Mouse (Mus musculus): ENCODE results near the gene Kif28. TPM values are rescaled to one million over a fixed set of nuclear protein-coding genes. Genes with fewer than 3 reads are reported as not detected.
"Not testable (repeated sequence)": the region's sequence is repeated elsewhere in the genome, so short reads cannot be mapped to it uniquely, and the experiment has no call there.

Kif28 gene
- total RNA-seq, 2 experiments from 2014 or later: not detected

DNA sequence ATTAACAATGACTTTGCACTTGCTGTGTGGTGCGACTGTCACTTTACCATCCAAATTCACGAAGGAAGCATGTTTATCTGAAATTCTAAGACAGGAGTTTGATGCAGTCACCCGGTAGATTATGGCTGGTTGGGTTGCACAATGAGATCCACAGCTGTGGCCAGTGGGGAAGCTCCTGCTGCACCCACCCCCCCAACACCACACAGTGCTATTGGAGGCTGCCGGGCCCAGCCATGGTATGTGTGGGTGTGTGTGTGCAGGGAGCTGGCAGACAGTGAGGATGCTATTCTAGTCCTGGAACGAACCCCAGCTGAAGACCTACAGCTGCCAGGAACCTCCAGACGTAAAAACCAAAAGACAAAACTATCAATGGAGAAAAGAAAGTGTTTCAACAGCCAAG is 35.7 kb downstream of the Kif28 start:
- no peak for ATAC-seq (ENCODE audit: poor library complexity, severe bottlenecking)

DNA sequence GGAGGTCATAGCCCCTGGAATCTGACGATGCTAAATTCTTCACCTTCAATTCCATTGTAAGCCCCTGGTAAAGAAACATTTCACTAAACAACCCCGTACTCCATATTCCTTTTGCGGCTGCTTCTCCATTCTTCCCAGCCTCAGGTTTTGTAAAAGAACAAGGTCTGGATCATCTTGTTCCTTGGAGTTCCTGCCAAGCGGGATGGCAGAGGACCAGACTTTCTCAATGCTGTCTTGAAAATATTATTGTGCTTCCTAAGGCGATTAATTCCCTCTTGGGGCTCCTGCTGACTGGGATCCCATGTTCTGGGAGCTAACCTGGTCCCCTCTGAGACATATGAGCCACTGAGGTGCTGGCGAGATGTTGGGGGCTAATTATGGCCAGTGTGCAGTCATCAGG is 39.9 kb downstream of the Kif28 start:
- ATAC-seq (ENCODE audit: poor library complexity, severe bottlenecking): no peak

DNA sequence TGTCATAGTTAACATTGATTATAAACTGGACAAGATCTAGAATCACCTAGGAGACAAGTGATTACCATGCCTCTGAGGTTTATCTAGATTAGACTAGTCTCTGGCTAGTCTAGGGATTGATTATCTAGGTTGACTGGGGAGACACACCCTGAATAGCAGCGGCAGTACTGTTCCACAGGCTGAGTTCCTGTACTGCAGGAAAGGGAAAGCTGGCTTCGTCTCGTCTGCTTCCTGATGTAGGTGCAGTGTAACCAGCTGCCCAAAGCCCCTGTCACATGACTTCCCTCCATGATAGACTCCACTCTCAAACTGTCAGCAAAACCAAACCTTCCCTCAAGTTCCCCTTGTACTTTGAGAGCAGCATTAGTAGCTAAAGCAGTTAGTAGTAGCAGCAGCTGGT is 40.9 kb downstream of the Kif28 start:
- ATAC-seq (ENCODE audit: poor library complexity, severe bottlenecking): 0 out of 2 replicates have a peak, but pooled peaks have one; percentile 15

DNA sequence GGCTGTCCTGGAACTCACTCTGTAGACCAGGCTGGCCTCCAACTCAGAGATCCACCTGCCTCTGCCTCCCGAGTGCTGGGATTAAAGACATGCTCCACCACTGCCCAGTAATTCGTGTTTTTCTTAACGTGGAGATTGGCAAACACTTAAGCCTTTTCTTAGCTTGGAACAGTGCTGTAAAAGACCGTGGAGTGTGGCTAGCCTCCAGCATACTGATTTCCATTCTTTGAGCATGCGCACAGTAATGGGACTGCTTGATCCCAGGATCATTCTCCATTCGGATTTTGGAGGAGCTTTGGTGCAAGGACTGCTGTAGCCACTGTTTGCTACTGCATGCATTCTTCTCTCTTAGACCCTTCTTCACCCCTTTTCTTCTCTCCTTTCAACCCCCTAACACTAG is 55.6 kb downstream of the Kif28 start:
- ATAC-seq (ENCODE audit: poor library complexity, severe bottlenecking): no peak

DNA sequence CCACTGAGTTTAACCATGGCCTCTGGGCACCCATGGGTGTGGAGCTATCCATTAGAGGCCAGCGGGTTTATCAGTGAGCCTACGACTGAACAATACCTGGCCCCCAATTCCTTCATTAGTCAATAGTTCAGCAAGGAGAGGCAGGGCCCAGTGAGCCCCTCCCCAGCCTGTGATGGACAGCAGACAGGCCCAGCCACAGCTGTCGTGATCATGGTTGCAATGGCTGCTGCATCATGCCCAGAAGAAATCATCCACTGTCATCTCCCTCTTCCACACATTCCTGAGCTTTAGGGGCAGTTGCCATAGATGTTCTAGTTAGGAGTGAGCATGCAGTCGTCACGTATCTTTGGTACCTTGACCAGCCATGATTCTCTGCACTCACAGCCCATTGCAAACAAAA is 56.2 kb downstream of the Kif28 start:
- ATAC-seq (ENCODE audit: poor library complexity, severe bottlenecking): no peak

DNA sequence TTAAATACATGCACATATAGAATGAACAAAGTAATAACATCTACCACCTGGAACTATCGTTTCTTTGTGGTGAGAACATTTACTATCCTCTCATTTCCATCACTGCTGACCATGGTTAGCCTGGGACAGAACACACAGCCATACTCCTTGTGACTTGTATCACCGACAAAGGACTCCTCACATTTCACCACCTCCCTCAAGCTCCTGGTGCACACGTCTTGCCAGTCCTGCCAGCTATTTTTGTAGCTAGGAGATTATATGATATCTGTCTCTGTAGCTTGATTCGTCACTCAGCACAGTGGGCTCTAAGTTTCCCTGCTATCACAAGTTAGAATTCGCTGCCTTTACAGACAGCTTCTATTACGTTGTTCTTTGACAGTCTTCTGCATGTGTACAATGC is 56.7 kb downstream of the Kif28 start:
- no peak for ATAC-seq (ENCODE audit: poor library complexity, severe bottlenecking)

DNA sequence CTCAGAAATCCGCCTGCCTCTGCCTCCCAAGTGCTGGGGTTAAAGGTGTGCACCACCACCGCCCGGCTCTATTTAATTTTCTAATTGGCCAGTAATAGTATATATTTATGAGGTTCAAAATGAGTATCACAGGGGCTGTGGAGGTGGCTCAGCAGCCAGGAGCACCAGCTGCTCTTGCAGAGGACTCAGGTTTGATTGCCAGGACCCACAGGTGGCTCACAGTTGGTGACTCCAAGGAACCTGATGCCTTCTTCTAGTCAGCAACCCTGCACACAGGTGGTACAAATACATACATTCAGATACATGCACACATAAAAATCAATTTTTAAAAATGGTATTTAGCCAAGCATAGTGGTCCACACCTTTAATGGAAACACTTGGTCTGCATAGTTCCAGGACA is 57.1 kb downstream of the Kif28 start:
- no peak for ATAC-seq (ENCODE audit: poor library complexity, severe bottlenecking)

DNA sequence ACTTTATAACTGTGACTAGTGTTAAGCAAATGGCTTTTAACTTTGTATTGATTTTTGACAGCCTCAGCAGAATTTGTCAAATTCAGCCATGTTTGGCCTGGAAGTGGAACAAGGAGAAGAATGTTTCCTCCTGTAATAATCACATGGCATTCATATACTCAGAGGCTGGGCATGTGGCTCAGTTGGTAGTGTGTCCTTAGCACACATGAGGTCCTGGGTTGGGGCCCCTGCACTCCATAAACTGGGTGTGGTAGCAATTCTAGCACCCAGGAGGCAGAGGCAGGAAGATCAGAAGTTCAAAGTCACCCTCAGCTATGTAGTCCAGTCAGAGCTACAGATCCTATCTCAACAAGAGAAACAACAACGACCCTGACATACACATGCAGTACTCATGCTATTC is 57.8 kb downstream of the Kif28 start:
- no peak for ATAC-seq (ENCODE audit: poor library complexity, severe bottlenecking)

DNA sequence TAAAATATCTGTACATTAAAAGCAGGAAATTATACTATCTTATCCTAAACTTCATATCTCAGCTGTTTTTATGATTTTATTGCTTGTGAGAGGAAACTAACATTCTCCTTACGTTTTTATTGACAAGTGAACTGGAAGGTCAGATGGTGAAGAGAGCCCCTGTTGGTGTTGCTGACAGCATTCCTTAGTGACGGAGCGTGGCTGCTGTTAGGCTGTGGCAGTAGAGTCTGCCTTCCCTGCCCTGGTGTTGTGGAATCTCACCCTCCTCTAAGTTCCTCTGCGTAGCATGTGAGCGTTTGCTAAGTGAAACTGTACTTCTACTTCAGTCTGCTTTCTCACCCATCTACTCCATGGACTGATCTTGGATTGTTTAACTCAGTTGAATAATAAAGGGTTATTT is 58.3 kb downstream of the Kif28 start:
- no peak for ATAC-seq (ENCODE audit: poor library complexity, severe bottlenecking)

DNA sequence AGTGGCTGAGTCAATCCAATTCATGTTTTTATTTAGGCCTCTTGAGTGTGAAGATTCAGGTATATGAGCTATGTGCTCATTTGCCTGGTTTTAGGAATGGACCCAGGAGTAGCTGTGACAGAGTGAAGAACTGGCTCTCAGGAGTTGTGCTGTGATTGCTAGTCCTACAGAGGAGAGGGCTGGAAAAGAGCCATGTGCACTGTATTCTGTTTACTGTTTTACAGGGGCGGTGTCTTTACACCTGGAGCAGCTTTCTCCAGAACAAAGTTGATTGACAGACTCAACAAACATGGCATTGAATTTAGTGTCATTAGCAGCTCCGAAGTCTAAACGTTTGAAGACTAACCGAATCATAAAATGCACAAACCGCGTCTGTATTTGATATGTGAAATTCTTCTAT is 58.7 kb downstream of the Kif28 start:
- no peak for ATAC-seq (ENCODE audit: poor library complexity, severe bottlenecking)

DNA sequence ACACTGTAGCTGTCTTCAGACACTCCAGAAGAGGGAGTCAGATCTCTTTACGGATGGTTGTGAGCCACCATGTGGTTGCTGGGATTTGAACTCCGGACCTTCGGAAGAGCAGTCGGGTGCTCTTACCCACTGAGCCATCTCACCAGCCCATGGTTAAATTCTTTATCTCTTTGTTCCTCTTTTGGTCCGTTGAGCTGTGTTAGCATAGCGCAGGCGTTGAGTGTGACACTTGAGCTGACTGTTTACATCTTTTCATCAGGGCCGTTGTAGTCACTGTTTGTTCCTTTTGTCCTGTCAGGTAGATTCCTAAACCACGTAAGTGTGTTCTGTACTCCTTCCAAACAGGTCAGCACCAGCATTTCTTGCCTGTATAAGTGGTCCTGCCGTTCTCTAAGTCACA is 62.3 kb downstream of the Kif28 start:
- ATAC-seq (ENCODE audit: poor library complexity, severe bottlenecking): not testable (repeated sequence)

DNA sequence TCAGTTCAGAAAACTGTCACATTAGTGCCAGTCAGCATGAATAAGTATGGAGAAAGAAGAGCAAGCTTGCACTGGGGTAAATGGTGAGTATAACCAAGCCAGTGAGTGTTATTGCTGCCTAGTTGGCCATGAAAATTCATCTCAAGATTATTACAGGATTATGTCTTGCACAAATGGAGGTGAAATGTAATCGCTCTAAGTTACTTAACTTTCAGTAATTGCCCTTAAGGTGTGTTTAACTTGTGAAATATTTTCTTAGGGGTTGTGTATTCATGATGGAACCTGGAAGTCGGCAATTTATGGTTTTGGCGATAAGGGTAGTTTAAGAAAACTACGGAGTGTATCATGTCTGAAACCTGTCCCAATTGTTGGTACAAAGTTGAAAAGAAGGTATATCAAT is 65.7 kb downstream of the Kif28 start:
- no peak for ATAC-seq (ENCODE audit: poor library complexity, severe bottlenecking)

DNA sequence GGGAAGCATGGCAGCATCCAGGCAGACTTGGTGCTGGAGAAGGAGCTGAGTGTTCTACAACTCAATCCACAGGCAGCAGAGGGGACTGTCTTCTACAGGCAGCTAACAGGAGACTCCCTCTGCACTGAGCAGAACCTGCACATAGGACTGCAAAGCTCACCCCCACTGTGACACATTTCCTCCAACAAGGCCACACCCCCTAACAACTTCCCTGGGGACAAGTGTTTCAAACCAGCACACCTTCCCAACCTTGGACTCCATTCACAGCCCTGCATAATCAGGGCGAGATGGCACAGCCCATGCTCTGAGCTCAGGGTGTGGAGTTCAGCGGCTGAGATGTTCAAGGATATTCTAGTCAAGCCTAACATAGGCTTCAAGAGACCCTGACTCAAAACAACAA is 68.0 kb downstream of the Kif28 start:
- no peak for ATAC-seq (ENCODE audit: poor library complexity, severe bottlenecking)

DNA sequence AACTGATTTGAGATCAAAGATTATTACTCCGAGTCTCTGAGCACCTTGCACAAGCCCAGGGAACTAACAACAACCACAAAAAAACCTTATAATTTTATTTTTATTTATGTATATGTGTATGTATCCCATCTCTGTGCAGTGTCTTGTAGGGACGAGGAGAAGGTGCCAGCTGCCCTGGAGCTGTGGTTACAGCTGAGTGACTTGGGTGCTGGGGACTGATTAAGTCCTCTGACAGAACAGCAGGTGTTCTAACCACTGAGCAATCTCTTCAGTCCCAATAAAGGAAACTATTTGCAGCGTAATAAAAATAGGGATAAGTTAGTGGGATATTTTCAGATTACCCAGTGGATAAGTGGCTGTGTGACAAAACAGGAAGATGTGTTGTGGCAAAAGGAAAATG is 70.7 kb downstream of the Kif28 start:
- ATAC-seq (ENCODE audit: poor library complexity, severe bottlenecking): no peak

DNA sequence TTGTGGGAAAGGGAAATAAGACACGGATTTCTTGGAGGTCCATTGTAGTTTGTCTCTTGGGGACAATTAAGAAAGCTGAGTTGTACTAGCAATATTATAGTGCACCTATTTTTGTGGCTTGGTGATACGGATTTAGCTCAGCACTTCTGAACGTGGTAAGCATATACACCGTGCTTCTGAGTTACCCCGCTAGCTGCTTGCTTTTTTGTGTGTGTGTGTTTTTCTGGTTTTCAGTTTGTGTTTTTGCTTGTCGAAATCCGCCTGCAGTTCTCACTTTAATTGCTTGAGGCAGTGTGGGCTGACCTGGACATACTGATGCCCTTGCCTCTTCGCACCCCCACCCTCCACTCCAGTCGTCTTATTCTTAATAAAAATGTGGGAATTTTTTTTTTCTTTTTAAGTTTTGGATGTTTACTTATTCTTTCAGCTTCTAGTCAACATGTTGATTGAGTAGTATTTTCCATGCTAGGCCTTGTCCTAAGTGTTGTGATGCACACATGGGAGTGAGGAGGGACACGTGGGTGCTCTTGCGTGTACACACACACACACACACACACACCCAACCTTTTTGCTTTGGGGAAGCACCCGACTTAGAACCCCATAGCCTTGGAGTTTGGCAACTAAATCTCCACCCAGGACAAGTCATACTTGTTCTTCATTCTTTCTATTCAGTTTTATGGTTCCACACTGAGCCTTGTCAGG is 76.1 kb downstream of the Kif28 start:
- ATAC-seq (ENCODE audit: poor library complexity, severe bottlenecking): peak; percentile 14; the same call in 1 of the 2 replicates

DNA sequence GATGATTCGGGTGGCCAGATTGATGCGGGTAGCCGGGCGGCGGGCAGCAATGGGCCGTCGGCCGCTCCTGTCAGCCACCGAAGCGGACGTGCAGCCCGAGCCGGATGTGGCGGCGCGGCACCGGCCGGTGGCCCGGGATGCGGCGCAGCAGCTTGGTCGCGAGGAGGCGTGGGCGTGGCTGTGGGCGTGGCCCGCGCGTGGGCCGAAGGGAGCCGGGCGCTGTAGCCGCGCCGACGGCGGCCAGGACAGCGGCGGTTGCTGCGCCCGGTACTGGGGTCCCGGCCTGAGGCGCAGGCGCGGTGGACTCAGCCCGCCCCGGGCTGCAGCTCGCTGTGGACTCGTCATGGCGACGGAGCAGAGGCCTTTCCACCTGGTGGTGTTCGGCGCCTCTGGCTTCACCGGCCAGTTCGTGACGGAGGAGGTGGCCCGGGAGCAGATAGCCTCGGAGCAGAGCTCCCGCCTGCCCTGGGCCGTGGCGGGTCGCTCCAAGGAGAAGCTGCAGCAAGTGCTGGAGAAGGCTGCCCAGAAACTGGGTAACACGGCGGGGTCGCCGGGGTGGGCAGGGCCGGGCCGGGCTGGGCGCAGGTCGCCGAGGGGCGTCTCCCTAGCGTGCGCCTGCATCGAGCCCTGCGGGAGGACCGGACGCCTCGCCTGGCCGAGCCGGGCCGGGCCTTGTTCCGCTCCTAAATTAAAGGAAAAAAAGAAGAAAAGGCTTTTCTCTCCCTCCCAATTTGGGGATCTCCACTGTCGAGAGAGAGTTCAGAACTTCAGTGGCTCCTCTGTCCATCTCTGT is 76.9 kb downstream of the Kif28 start, which contains the start of gene Sccpdh:
Gene Sccpdh, plus strand, starts transcription at position 198 of the 793 bp plus-strand sequence.
- ATAC-seq (ENCODE audit: poor library complexity, severe bottlenecking): peak; percentile 94

DNA sequence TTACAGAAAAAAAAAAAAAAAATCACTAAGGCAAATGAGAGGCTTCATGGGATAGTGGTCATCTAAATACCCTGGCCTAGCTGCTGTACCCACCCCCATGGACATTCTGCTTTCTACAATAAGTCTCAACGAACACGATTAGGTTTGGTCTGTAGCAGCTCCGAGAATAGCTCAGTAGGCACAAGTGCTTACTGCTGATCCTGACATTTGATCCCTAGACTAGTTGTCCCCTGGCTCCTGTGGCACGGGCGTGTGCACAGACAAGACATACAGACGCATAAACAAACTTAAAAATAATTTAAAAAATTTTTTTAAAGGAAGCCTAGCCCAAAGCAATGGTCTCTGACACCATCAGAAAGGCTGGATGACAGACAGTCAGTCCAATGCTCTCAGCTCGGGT is 77.6 kb downstream of the Kif28 start:
- ATAC-seq (ENCODE audit: poor library complexity, severe bottlenecking): no peak

DNA sequence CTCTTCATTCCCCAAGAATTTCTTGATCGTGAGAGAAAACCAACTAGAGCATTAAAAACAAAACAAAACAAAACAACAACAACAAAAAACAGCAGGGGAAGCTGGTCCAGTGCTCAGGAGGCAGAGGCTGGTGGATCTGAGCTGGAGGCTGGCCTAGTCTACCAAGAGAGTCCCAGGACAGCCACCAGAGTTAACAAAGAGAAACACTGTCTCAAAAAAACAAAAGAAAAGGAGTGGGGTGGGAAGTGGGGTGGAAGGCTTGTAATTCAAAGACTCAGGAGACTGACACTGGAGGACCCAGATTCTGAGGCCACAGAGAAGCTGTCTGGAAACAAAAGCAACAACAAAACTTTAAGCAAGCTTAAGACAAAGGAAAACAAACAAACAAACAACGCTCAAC is 78.1 kb downstream of the Kif28 start:
- ATAC-seq (ENCODE audit: poor library complexity, severe bottlenecking): no peak

DNA sequence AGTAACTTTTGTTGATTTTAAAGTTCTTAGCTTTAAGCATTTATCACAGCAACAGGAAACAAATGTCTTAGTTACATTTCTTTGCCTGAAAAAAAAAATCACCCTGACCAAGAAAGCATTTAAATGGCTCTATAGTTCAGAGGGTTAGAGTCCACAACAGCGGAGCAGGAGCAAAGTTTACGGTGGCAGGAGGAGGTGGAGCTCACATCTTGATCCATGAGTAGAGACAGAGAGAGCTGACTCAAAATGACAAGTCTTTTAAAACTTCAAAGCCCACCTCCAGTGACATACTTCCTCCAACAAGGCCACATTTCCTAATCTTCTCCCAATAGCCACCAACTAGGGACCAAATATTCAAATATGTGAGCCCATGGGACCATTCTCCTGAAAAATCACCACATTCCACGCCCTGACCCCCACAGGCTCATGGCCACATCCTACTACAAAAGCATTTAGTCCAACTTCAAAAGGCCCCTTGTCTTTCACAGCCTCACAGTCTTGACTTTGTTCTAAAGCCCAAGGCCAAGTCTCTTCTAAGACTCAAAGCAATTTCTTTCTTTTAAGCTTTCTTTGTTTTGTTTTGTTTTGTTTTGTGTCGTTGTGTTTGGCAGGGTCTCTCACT is 80.7 kb downstream of the Kif28 start:
- ATAC-seq (ENCODE audit: poor library complexity, severe bottlenecking): no peak

DNA sequence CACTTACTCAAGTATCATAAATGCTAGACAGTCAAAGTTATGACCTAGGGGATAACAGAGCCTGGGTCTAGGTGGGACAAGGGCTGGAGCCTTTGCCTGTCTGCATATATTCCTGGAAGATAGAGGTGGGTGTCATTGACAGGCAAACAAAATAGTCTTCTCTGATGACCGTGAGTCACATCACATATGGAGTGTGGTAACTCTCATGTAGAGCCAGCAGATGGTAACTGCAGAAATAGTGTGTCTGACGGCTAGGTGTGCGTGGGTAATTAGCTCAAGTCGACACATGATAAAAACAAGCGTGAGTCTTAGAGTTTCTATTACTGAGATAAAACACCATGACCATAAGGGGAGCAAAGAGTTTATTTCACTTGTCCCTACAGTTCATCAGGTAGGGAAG is 82.0 kb downstream of the Kif28 start:
- no peak for ATAC-seq (ENCODE audit: poor library complexity, severe bottlenecking)

DNA sequence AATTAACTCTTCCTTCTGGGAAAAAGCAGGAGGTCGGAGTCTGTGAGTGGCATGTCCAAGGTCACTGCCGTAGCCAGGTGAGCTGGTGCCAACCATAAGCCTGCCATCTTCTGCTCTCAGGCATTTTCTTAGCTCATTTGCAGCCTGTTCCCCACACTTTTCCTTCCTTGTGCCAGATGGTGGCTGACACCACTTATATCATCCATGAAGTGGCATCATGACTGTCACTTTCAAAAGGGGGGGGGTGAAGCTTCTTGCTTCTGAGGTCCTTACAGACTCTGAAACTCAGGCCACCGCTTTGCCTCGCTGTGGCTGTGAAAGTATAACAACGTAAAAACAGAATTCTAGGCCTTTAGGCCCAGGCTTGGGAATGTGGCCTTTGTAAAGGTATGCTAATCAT is 93.8 kb downstream of the Kif28 start:
- ATAC-seq (ENCODE audit: poor library complexity, severe bottlenecking): no peak

DNA sequence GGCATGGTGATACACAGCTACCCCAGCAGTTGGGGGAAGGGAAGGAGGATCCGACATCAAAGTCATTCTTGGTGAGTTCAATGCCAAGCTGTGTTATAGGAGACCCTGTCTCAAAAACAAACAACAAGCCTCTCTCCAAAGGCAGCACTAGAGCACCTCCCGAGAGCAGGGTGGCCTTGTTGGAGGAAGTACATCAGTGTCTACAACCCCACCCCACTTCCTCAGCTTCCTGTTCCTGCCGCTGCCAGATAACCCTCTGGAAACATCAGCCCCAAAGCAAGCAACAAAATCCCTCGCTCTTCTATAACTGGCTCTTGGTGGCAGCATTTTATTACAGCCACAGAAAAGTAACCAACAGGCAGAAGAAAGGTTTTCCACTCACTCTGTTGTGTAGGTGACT is 94.8 kb downstream of the Kif28 start:
- ATAC-seq (ENCODE audit: poor library complexity, severe bottlenecking): peak; percentile 81

Data from megakaryocyte, adult 5-6 weeks (primary cell).